Mouse (Mus musculus) kidney, embryonic 14.5 days (tissue): Measurements from ENCODE around the gene Cct3. TPM values are rescaled to one million over a fixed set of nuclear protein-coding genes. Genes with fewer than 3 reads are reported as not detected.
"Not testable (repeated sequence)": the region's sequence is repeated elsewhere in the genome, so short reads cannot be mapped to it uniquely, and the experiment has no call there.

Source experiments
- ATAC-seq: fragments of 200-750 bp; cut with Nextera tagmentation; 2 replicates; pipeline ENCODE4 v1.8.0; 2017; ENCODE audit warnings: moderate number of reproducible peaks, mild to moderate bottlenecking, moderate TSS enrichment, moderate library complexity; ENCODE audit not compliant: low FRiP score, low TSS enrichment
- H3K27ac ChIP-seq: fragments of 300-500 bp; sonication (generic); 2 replicates; pipeline ENCODE4 v1.5.1; 2014; ENCODE audit warnings: low read depth, mild to moderate bottlenecking, low read length, moderate library complexity, mixed read lengths
- H3K27me3 ChIP-seq: fragments of 300-500 bp; sonication (generic); 2 replicates; pipeline ENCODE4 v1.6.1; 2014; ENCODE audit warnings: mild to moderate bottlenecking, low read length; ENCODE audit not compliant: control insufficient read depth, insufficient read depth
- H3K36me3 ChIP-seq: fragments of 300-500 bp; sonication (generic); 2 replicates; pipeline ENCODE4 v1.6.1; 2014; ENCODE audit warnings: low read length, mixed read lengths; ENCODE audit not compliant: control insufficient read depth, insufficient read depth
- H3K4me1 ChIP-seq: fragments of 300-500 bp; sonication (generic); 2 replicates; pipeline ENCODE4 v1.6.1; 2014; ENCODE audit warnings: low read length, mixed read lengths; ENCODE audit not compliant: control insufficient read depth, insufficient read depth
- H3K4me2 ChIP-seq: fragments of 300-500 bp; sonication (generic); replicated peaks from 2 replicates; pipeline ENCODE4 v1.6.1; 2014; ENCODE audit warnings: low read depth, mild to moderate bottlenecking, low read length
- H3K4me3 ChIP-seq: fragments of 300-500 bp; sonication (generic); 2 replicates; pipeline ENCODE4 v1.5.1; 2014; ENCODE audit warnings: mild to moderate bottlenecking, low read length
- H3K9ac ChIP-seq: fragments of 300-500 bp; sonication (generic); 2 replicates; pipeline ENCODE4 v1.6.1; 2014; ENCODE audit warnings: low read depth, mild to moderate bottlenecking, low read length, moderate library complexity
- H3K9me3 ChIP-seq: fragments of 300-500 bp; sonication (generic); 2 replicates; pipeline ENCODE4 v1.6.1; 2016; ENCODE audit warnings: low read length; ENCODE audit not compliant: control insufficient read depth
- WGBS: fragments of 180-500 bp; shearing (Covaris S2); extraction: QIAGEN DNeasy Blood & Tissue Kit; methylation state at CpG from one replicate; pipeline ENCODE4 v1.1.7; 2014; 5-methylcytosine and 5-hydroxymethylcytosine counted together
- polyA plus RNA-seq: library from polyadenylated mRNA; unstranded; fragments of >200 nt; fragmentation: Nextera tagmentation; extraction: Ambion mirVana; gene quantifications from 2 replicates; pipeline ENCODE4 v1.2.1, GENCODE M21; 2014

The Cct3 gene
- polyA plus RNA-seq, 1 experiment from 2014 or later = 679 TPM

DNA sequence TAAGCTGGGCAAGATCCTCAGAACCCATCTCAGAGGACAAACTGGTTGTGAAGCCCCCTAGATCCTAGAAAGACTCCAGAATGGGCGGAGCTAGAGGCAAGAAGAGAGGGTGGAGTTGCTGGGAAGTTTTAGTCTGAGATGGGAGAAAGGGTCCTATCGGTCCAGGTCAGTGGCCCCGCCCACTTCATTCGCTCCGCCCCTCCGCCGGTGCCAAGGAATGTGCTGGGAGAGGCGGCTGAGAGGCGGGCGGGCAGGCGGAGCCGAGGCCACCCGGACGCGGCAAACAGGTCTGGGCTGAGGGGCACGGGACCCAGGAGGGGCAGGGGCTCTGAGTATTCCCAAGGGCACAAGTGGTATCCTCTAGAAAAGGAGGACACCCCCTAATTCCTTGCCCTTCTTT is 67.4 kb downstream of the Cct3 start, which contains the start of gene Paqr6:
Paqr6 (plus strand) TSS at position 248 of the 400 bp plus-strand sequence.
- Histone ChIP-seq H3K4me1 (peaks cover 4% of the 10 kb centered on the region; the same call in 1 of the 2 replicates), H3K4me2 (peak within 1 kb of the TSS; percentile 9), H3K9ac (peak within 1 kb of the TSS; percentile 28; the same call in 1 of the 2 replicates), H3K9me3 (no peaks in the 10 kb centered on the region), H3K36me3 (peaks cover 31% of the 10 kb centered on the region), H3K27me3 (peaks cover 13% of the 10 kb centered on the region), H3K27ac (no peak within 1 kb of the TSS), H3K4me3 (peak within 1 kb of the TSS; percentile 0; the same call in 1 of the 2 replicates)
- peak; percentile 36; the same call in 1 of the 2 replicates for ATAC-seq
- 1% methylated on average over 16 of the region's 16 CpGs for WGBS

DNA sequence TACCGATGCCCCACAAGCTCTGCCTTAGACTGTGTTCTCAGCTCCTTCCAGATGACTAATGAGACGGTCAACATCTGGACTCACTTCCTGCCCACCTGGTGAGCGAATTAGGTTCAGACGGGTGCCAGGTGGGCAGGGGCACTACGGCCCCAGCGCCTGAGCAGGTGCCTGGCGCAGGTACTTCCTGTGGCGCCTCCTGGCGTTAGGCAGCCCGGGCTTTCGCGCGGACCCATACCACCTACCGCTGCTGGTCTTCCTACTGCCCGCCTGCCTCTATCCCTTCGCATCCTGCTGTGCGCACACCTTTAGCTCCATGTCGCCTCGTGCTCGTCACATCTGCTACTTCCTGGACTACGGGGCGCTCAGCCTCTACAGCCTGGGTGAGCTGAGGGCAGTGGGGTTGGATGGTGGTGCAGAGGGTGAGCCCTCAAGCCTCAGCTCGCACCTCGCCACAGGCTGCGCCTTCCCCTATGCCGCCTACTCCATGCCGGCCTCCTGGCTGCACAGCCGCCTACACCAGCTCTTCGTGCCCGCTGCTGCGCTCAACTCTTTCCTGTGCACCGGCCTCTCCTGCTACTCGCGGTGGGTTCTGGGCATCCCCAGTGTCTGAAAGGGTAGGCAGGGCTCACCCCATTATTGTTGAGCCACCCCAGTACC is 68.9 kb downstream of the Cct3 start:
- 48% methylated on average over 34 of the region's 34 CpGs for WGBS
- Histone ChIP-seq H3K4me2 (0 out of 2 replicates have a peak overlapping the region, but pooled peaks have one; percentile 3), H3K4me1 (peaks cover 4% of the 10 kb centered on the region; the same call in 1 of the 2 replicates)

DNA sequence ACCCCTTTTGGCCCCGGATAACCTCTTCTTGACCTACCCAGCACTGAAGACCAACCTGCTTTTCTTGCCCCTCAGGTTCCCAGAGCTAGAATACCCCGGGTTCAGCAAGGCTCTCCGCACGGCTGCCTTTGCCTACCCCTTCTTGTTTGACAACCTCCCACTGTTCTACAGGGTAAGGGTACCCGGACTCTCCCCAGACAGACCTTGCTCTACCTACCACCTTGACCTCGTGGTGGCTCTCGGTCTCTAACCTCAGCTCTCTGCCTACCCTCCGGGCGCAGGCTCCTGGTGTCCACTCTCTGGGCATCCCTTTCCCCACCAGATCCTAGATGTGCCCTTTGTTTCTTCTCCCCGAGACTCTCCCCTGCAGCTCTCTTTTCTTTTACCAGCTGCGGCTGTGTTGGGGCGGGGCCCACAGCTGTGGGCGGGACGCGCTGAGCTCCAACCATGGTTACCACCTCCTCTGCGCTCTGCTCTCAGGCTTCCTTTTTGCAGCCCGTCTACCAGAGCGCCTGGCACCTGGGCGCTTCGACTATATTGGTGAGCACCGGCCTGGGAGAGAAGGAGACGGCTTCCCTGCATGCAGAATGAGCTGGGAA is 70.0 kb downstream of the Cct3 start:
- not testable (repeated sequence) for H3K4me3 ChIP-seq, H3K4me1 ChIP-seq, H3K27ac ChIP-seq, H3K9me3 ChIP-seq, H3K36me3 ChIP-seq, H3K9ac ChIP-seq
- H3K27me3 ChIP-seq = peaks cover 13% of the 10 kb centered on the region
- WGBS = 6% methylated on average over 21 of the region's 22 CpGs
- ATAC-seq = peak; percentile 62; the same call in 1 of the 2 replicates
- peak overlapping the region; percentile 25; the same call in 1 of the 2 replicates for H3K4me2 ChIP-seq

More for the DNA sequence above, 68.9 kb downstream of the Cct3 start:
- Histone ChIP-seq H3K9me3 (peaks cover 7% of the 10 kb centered on the region; the same call in 1 of the 2 replicates), H3K27ac (no peak overlapping the region), H3K27me3 (peaks cover 13% of the 10 kb centered on the region), H3K9ac (no peak overlapping the region), H3K4me3 (peak overlapping the region; percentile 2; the same call in 1 of the 2 replicates), H3K36me3 (peaks cover 16% of the 10 kb centered on the region)
- no peak for ATAC-seq

DNA sequence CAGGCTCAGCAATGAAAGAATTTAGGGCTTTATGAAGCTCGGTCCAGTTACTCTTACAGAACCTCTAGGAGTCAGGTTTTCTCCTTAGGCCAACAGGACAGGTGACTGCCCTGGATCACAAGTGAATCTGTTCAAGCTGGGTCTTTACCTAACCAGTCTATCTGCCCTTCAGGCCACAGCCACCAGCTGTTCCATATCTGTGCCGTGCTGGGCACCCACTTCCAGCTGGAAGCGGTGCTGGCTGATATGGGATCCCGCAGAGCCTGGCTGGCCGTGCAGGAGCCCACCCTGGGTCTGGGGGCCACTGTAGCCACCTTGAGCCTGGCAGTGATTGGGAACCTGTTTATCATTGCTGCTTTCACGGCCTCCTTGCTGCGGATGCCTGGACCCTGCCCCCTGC is 70.6 kb downstream of the Cct3 start:
- not testable (repeated sequence) for H3K9ac ChIP-seq, H3K4me1 ChIP-seq, H3K4me3 ChIP-seq, ATAC-seq, H3K9me3 ChIP-seq, H3K4me2 ChIP-seq, H3K27ac ChIP-seq, H3K36me3 ChIP-seq
- WGBS = 49% methylated on average over 3 of the region's 7 CpGs
- H3K27me3 ChIP-seq = peaks cover 13% of the 10 kb centered on the region

DNA sequence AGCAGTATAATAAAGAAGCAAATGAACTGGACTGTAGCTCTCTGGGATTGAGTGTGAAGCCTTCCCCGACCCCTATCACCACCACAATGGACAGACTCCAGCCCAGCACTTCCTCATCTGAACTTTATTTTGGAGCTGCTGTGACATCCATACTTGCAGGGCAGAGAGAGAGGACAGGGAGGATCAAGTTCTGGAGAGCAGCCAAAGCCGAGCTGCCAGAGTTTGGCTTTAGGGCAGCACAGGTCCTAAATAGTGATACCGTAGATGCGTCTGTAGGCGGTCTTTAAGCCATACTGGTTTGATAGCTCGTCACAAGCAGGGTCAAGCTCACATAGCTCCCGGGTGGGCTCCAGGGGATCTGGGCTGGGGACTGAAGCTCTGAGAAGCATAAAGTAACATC is 71.6 kb downstream of the Cct3 start:
- WGBS = 82% methylated on average over 7 of the region's 7 CpGs
- not testable (repeated sequence) for H3K36me3 ChIP-seq, H3K27ac ChIP-seq, ATAC-seq, H3K9me3 ChIP-seq, H3K4me3 ChIP-seq, H3K9ac ChIP-seq, H3K4me1 ChIP-seq, H3K4me2 ChIP-seq
- H3K27me3 ChIP-seq = peaks cover 13% of the 10 kb centered on the region

Other genes with a start within 250 kb of the Cct3 start
- gene Naxe, start 238.6 kb upstream of the Cct3 start, polyA plus RNA-seq = 159 and 171 TPM in 2 replicates
- not detected in 2 replicates for gene Ttc24, start 218.8 kb upstream of the Cct3 start, polyA plus RNA-seq
- gene Iqgap3, start 215.1 kb upstream of the Cct3 start, polyA plus RNA-seq = 15.5 and 20.9 TPM in 2 replicates
- 12.6 and 21.8 TPM in 2 replicates for gene Mef2d, start 154.7 kb upstream of the Cct3 start, polyA plus RNA-seq
- 2.2 and 3.7 TPM in 2 replicates for gene Rhbg, start 42.4 kb upstream of the Cct3 start, polyA plus RNA-seq
- gene Gm38392, start 9.9 kb upstream of the Cct3 start, polyA plus RNA-seq = 0.79 TPM in 1 of 2 replicates, not detected in the other
- gene Tsacc, start 117 bp upstream of the Cct3 start, polyA plus RNA-seq = 15.4 and 20.0 TPM in 2 replicates
- 114 and 138 TPM in 2 replicates for gene Glmp, start 27.9 kb downstream of the Cct3 start, polyA plus RNA-seq
- 3.4 and 5.5 TPM in 2 replicates for gene Tmem79, start 39.0 kb downstream of the Cct3 start, polyA plus RNA-seq
- gene Smg5, start 39.1 kb downstream of the Cct3 start, polyA plus RNA-seq = 36.5 and 47.4 TPM in 2 replicates
- 7.9 and 8.5 TPM in 2 replicates for gene Paqr6, start 67.5 kb downstream of the Cct3 start, polyA plus RNA-seq
- gene Bglap3, start 75.6 kb downstream of the Cct3 start, polyA plus RNA-seq = 0.28 TPM in 1 of 2 replicates, not detected in the other
- not detected in 2 replicates for gene Bglap2, start 81.6 kb downstream of the Cct3 start, polyA plus RNA-seq
- gene Bglap, start 87.3 kb downstream of the Cct3 start, polyA plus RNA-seq = 0.57 TPM in 1 of 2 replicates, not detected in the other
- 169 and 181 TPM in 2 replicates for gene Pmf1, start 113.2 kb downstream of the Cct3 start, polyA plus RNA-seq
- 13.1 and 19.4 TPM in 2 replicates for gene Slc25a44, start 128.0 kb downstream of the Cct3 start, polyA plus RNA-seq
- gene Sema4a, start 164.1 kb downstream of the Cct3 start, polyA plus RNA-seq = 5.7 and 10.0 TPM in 2 replicates
- gene Lmna, start 212.8 kb downstream of the Cct3 start, polyA plus RNA-seq = 41.6 and 55.7 TPM in 2 replicates
- gene Mex3a, start 235.3 kb downstream of the Cct3 start, polyA plus RNA-seq = 31.6 and 32.2 TPM in 2 replicates